Mouse (Mus musculus) limb, embryonic 14.5 days (tissue): ENCODE measurements at regions not wholly inside any gene's neighbourhood (a gene's known extent, or its start where the extent isn't known, plus 50 kb on each side); places are given as distances from the start of the nearest gene placed in this dataset.
"Not testable (repeated sequence)": the region's sequence is repeated elsewhere in the genome, so short reads cannot be mapped to it uniquely, and the experiment has no call there.

ENCODE experiments used
- ATAC-seq: fragments of 200-750 bp; cut with Nextera tagmentation; 2 replicates; pipeline ENCODE4 v1.8.0; 2017; ENCODE audit warnings: low read depth, moderate number of reproducible peaks, moderate TSS enrichment; ENCODE audit not compliant: low FRiP score
- DNase-seq: peaks from one replicate; pipeline ENCODE4 v3.0.0-alpha.2; 2015; ENCODE audit warnings: low spot score
- H3K27ac ChIP-seq: fragments of 300-500 bp; sonication (generic); replicated peaks from 2 replicates; pipeline ENCODE4 v1.5.1; 2014; ENCODE audit warnings: low read depth, mild to moderate bottlenecking, low read length, moderate library complexity, mixed read lengths
- H3K27me3 ChIP-seq: fragments of 300-500 bp; sonication (generic); 2 replicates; pipeline ENCODE4 v1.6.1; 2014; ENCODE audit warnings: low read length, mixed read lengths; ENCODE audit not compliant: control insufficient read depth, insufficient read depth
- H3K36me3 ChIP-seq: fragments of 300-500 bp; sonication (generic); 2 replicates; pipeline ENCODE4 v1.6.1; 2014; ENCODE audit warnings: mild to moderate bottlenecking, low read length, moderate library complexity, mixed read lengths; ENCODE audit not compliant: control insufficient read depth, insufficient read depth
- H3K4me1 ChIP-seq: fragments of 300-500 bp; sonication (generic); 2 replicates; pipeline ENCODE4 v1.6.1; 2014; ENCODE audit warnings: antibody characterized with exemption, low read length, mixed read lengths; ENCODE audit not compliant: control insufficient read depth, insufficient read depth
- H3K4me2 ChIP-seq: fragments of 300-500 bp; sonication (generic); replicated peaks from 2 replicates; pipeline ENCODE4 v1.6.1; 2014; ENCODE audit warnings: low read depth, mild to moderate bottlenecking, low read length, moderate library complexity; ENCODE audit not compliant: severe bottlenecking
- H3K4me3 ChIP-seq: fragments of 300-500 bp; sonication (generic); replicated peaks from 2 replicates; pipeline ENCODE4 v1.5.1; 2014; ENCODE audit warnings: low read length
- H3K9ac ChIP-seq: fragments of 300-500 bp; sonication (generic); 2 replicates; pipeline ENCODE4 v1.6.1; 2014; ENCODE audit warnings: mild to moderate bottlenecking, low read depth, low read length, moderate library complexity; ENCODE audit not compliant: severe bottlenecking
- H3K9me3 ChIP-seq: fragments of 300-500 bp; sonication (generic); 2 replicates; pipeline ENCODE4 v1.6.1; 2016; ENCODE audit warnings: low read length; ENCODE audit not compliant: control insufficient read depth
- POLR2A ChIP-seq: fragments of 200-500 bp; IDR thresholded peaks from 2 replicates; pipeline ENCODE4 v1.8.0; 2012; ENCODE audit warnings: inconsistent platforms, mild to moderate bottlenecking, moderate library complexity, borderline replicate concordance; ENCODE audit not compliant: insufficient read depth, insufficient read length; ENCODE audit errors: extremely low read depth
- WGBS: fragments of 180-500 bp; shearing (Covaris S2); extraction: QIAGEN DNeasy Blood & Tissue Kit; methylation state at CpG from one replicate; pipeline ENCODE4 v1.1.7; 2014; 5-methylcytosine and 5-hydroxymethylcytosine counted together

GRCm38 (mm10) chr13:12864263-12864662 is 64.4 kb upstream of the Prl2c3 start:
- no peak overlapping the region for H3K4me2 ChIP-seq
- DNase-seq (no peak), ATAC-seq (peak; percentile 27; the same call in 1 of the 2 replicates)
- H3K27ac ChIP-seq = no peak overlapping the region
- H3K27me3 ChIP-seq = no peaks in the 10 kb centered on the region
- H3K36me3 ChIP-seq = no peaks in the 10 kb centered on the region
- H3K4me3 ChIP-seq = no peak overlapping the region
- peaks cover 11% of the 10 kb centered on the region for H3K9me3 ChIP-seq
- no peak for TF ChIP-seq POLR2A
- H3K4me1 ChIP-seq = no peaks in the 10 kb centered on the region
- H3K9ac ChIP-seq = no peak overlapping the region

- not testable (repeated sequence) for H3K4me1 ChIP-seq, ATAC-seq, H3K9ac ChIP-seq, H3K4me3 ChIP-seq, H3K4me2 ChIP-seq, H3K27ac ChIP-seq, H3K36me3 ChIP-seq, H3K27me3 ChIP-seq, DNase-seq
- WGBS = 87% methylated on average over 7 of the region's 7 CpGs
- H3K9me3 ChIP-seq = peaks cover 17% of the 10 kb centered on the region
These were observed 63.7 kb upstream of the Prl2c3 start for GRCm38 (mm10) chr13:12863542-12863941.

- not testable (repeated sequence) for ATAC-seq, DNase-seq, H3K9ac ChIP-seq, H3K4me3 ChIP-seq, H3K4me1 ChIP-seq, H3K27ac ChIP-seq, H3K27me3 ChIP-seq, H3K36me3 ChIP-seq, H3K4me2 ChIP-seq
- 94% methylated on average over 14 of the region's 17 CpGs for WGBS
- peaks cover 24% of the 10 kb centered on the region for H3K9me3 ChIP-seq
These were observed 61.1 kb upstream of the Prl2c3 start for GRCm38 (mm10) chr13:12860954-12861353.

DNA sequence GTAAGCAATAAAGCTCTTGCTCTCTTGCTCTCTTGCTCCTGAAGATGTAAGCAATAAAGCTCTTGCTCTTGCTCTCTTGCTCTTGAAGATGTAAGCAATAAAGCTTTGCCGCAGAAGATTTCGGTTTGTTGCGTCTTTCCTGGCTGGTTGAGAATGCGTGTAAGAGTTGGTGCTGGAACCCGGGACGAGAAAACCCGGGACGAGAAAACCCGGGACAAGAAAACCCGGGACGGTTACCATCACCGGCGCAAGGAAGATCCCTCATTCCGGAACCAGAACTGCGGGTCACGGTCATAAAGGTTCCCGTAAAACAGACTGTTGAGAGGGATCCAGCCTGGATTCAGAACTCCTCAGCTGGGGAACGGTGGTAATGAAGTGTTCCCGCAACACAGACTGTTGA is 60.1 kb upstream of the Prl2c3 start:
- H3K4me2 ChIP-seq, DNase-seq, H3K9ac ChIP-seq, ATAC-seq, H3K4me3 ChIP-seq, H3K27me3 ChIP-seq, H3K27ac ChIP-seq, H3K36me3 ChIP-seq, H3K4me1 ChIP-seq: not testable (repeated sequence)
- H3K9me3 ChIP-seq = peaks cover 24% of the 10 kb centered on the region
- WGBS = 95% methylated on average over 19 of the region's 19 CpGs
